Mouse (Mus musculus) cerebellum, adult 2 months (tissue): ENCODE data around the gene Bcat1.

Source experiments
- CTCF ChIP-seq: fragments of 200-500 bp; IDR thresholded peaks from 2 replicates; pipeline ENCODE4 v1.5.1; 2011; ENCODE audit warnings: low read depth, mild to moderate bottlenecking, control low read depth, low read length, moderate library complexity, borderline replicate concordance; ENCODE audit not compliant: insufficient read depth
- POLR2A ChIP-seq: fragments of 200-500 bp; IDR thresholded peaks from 2 replicates; pipeline ENCODE4 v1.6.1; 2011; ENCODE audit warnings: low read length, control low read depth, borderline replicate concordance; ENCODE audit not compliant: insufficient read depth

DNA sequence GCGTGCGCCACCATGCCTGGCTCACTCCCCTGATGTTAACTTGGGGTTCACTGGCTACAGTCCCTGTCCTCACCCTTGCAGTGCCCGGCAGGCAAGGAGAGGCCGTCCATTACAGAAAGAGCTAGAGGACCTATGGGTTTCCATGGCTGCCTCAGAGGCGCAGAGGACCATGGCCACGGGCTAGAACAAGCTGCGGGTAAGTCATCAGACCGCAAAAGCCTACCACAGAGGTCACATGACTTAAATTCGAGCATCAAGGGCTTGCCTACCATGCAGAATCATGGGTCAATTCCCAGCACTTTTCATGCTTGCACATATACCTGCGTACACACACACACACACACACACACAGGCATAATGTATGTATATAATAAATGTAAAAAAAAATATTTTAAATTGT, 29.5 kb upstream of the Bcat1 start:
- TF ChIP-seq CTCF (no peak), POLR2A (no peak)
